Mouse (Mus musculus): Measurements from ENCODE around the gene Hdgfl1. TPM values are rescaled to one million over a fixed set of nuclear protein-coding genes. Genes with fewer than 3 reads are reported as not detected.

The Hdgfl1 gene
- not detected in 2 replicates for polyA plus RNA-seq (2015; fragmentation: Nextera tagmentation; extraction: Ambion mirVana)

DNA sequence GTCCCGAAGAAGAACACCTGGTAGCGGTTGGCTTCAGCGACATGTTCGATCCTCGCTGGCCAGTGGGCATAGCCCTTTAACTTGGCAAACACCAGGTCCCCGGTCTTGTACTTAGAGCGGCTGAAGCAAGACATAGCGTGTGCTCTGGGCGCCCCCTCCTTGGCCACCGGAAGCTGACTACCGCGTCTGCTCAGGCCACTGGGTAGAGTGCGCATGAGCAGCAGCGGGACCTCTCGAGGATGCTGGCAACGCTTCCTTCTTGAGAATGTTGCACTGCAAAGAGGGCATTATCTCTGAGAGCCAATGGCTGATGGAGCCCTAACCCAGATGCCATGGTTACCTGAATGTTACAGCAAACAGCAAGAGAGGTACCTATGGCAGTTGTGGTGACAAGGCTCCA, at the start of gene Hdgfl1:
Gene Hdgfl1 (minus strand): TSS at position 211 of the 400 bp plus-strand sequence.
- no peak within 1 kb of the TSS for H3K9ac ChIP-seq
- no peaks in the 10 kb centered on the region for H3K9me3 ChIP-seq
- 95% methylated on average over 16 of the region's 16 CpGs for WGBS
- no peaks in the 10 kb centered on the region for H3K4me1 ChIP-seq (replicated peaks)
- H3K27me3 ChIP-seq (replicated peaks) = no peaks in the 10 kb centered on the region
- H3K36me3 ChIP-seq = no peaks in the 10 kb centered on the region
- ATAC-seq = no peak
- H3K4me3 ChIP-seq (replicated peaks) = no peak within 1 kb of the TSS
- no peak within 1 kb of the TSS for H3K4me2 ChIP-seq (replicated peaks)
- H3K27ac ChIP-seq = no peak within 1 kb of the TSS

DNA sequence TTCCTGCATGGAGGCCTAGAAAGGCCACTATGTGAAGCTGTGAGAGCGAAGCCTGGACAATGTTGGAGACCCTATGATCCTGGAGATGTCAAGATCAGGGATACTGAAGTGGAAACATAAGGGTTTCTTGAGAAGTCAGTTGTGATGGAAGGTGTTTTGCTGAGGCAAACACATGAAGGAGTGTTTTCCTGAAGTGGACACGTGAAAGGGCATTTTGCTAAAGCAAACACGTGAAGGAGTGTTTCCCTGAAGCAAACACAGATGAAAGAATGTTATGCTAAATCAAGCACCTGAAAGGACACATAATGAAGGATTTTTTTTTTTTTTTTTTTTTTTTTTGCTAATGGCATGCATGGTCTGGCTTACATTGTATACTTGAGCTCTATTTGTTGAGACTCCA, 25.5 kb upstream of the Hdgfl1 start:
- 71% methylated on average over 3 of the region's 3 CpGs for WGBS
- ATAC-seq = no peak
- no peak overlapping the region for H3K9ac ChIP-seq

DNA sequence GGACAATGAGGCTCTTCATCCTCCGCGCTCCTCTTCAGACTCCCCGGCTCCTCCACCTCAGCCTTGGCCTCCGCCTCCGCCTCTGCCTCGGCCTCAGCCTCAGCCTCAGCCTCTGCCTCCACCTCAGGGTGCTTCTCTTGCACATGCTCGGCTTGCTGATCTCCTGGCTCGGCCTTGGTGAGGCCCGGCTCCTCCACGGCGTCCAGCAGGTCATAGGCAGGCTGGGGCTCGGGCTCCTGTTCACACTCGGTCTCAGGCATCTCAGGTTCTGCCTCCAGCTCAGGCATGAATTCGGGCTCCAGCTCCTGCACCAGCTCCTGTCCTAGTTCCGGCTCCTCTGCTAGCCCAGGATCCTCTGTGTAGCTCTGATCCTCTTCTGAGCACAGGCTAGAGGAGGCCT, 541 bp downstream of the Hdgfl1 start:
- Histone ChIP-seq H3K9ac (no peak overlapping the region), H3K4me1 (replicated peaks) (no peaks in the 10 kb centered on the region), H3K36me3 (no peaks in the 10 kb centered on the region), H3K4me2 (replicated peaks) (no peak overlapping the region), H3K27me3 (replicated peaks) (no peaks in the 10 kb centered on the region), H3K4me3 (replicated peaks) (no peak overlapping the region), H3K9me3 (no peaks in the 10 kb centered on the region), H3K27ac (no peak overlapping the region)
- 95% methylated on average over 15 of the region's 15 CpGs for WGBS
- no peak for ATAC-seq

More for the DNA sequence above, 25.5 kb upstream of the Hdgfl1 start:
- Histone ChIP-seq H3K4me2 (replicated peaks) (no peak overlapping the region), H3K36me3 (no peaks in the 10 kb centered on the region), H3K4me3 (replicated peaks) (no peak overlapping the region), H3K4me1 (replicated peaks) (no peaks in the 10 kb centered on the region), H3K27ac (no peak overlapping the region), H3K9me3 (no peaks in the 10 kb centered on the region), H3K27me3 (replicated peaks) (no peaks in the 10 kb centered on the region)

DNA sequence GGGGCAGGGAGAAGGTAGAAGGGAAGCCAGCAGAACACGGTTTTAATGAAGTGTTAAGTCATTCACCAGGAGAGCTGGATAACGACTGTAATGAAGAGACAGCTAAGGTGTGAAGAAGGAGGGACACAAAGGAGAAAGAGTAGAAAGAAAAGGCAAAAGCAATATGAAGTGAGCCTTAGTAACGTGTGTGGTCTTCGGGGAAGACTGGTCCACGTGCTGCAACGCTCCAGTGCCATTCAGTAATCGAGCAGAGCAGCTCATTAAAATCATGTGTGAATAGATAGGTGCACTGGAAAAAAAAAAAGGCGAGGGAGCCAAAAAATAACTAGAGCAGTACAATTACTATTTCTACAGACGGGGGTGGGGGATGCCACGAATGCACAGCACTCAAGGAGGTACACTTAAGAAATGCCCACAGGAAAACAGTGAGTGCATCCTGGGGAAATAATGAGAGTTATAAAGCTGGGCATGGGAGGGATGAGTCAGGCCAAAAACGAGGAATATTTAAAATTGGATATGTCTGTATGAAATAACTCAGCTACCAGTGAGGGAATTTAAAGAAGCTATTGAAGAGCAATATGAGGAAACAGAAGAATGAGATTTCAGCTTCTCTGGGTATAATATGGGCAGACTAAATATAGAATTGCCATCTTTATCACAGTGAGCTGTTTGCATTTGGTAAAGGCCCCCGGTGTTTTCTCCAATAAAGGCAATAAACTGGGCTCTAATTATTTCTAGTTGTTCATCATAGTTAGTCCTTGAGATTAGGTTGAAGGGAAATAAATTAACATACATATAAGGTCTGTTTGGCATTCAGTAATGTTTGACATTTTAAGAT, 7.8 kb downstream of the Hdgfl1 start:
- Histone ChIP-seq H3K4me3 (replicated peaks) (no peak overlapping the region), H3K4me1 (replicated peaks) (no peaks in the 10 kb centered on the region), H3K27me3 (replicated peaks) (no peaks in the 10 kb centered on the region), H3K9me3 (no peaks in the 10 kb centered on the region), H3K36me3 (no peaks in the 10 kb centered on the region), H3K4me2 (replicated peaks) (no peak overlapping the region), H3K9ac (no peak overlapping the region), H3K27ac (no peak overlapping the region)
- WGBS = 74% methylated on average over 12 of the region's 12 CpGs
- ATAC-seq = no peak

DNA sequence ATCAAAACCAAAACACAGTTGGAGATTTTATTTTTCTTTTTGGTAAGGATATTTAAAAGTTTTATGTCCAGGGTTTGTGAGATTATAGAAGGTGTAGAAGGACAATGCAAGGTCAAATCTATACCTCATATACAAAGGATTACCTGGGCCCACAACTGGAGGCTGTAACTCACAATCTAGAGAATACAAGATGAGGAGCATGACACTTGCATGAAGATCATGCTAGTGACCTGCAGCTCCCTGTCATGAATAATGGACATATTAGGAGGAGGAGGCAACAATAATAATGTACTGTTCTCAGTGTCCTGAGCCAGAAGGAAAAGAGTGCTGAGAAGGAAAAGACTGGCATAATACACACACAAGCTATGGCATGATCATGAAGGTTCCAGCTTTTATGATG, 17.1 kb downstream of the Hdgfl1 start:
- no peak overlapping the region for H3K4me3 ChIP-seq (replicated peaks)
- no peaks in the 10 kb centered on the region for H3K9me3 ChIP-seq
- H3K9ac ChIP-seq = no peak overlapping the region
- H3K27me3 ChIP-seq (replicated peaks) = no peaks in the 10 kb centered on the region
- no peak overlapping the region for H3K4me2 ChIP-seq (replicated peaks)
- H3K36me3 ChIP-seq = no peaks in the 10 kb centered on the region
- no peaks in the 10 kb centered on the region for H3K4me1 ChIP-seq (replicated peaks)
- no peak overlapping the region for H3K27ac ChIP-seq
- no peak for ATAC-seq

DNA sequence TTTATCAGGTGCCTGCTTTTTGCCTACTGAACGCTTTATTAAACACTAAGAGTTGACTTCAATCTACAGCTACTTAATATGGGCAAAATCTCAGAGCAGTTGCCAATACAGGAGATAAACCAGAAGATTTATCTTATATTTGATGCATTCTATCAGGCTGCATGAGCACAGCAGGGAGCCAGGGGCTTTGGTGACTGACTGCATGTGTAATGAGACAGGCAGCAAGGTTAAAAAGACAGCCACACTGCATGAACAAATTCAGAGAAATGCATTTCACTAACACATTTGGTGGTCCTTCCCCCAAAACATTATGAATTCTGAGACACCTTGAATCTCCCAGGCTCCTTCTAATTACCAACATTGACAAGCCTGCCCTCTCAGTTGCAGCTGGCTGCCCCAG, 17.6 kb downstream of the Hdgfl1 start:
- Histone ChIP-seq H3K9ac (no peak overlapping the region), H3K27ac (no peak overlapping the region), H3K4me3 (replicated peaks) (no peak overlapping the region), H3K9me3 (no peaks in the 10 kb centered on the region), H3K4me2 (replicated peaks) (no peak overlapping the region), H3K27me3 (replicated peaks) (no peaks in the 10 kb centered on the region), H3K4me1 (replicated peaks) (no peaks in the 10 kb centered on the region), H3K36me3 (no peaks in the 10 kb centered on the region)
- WGBS = 89% methylated on average over 1 of the region's 1 CpGs
- ATAC-seq = no peak

DNA sequence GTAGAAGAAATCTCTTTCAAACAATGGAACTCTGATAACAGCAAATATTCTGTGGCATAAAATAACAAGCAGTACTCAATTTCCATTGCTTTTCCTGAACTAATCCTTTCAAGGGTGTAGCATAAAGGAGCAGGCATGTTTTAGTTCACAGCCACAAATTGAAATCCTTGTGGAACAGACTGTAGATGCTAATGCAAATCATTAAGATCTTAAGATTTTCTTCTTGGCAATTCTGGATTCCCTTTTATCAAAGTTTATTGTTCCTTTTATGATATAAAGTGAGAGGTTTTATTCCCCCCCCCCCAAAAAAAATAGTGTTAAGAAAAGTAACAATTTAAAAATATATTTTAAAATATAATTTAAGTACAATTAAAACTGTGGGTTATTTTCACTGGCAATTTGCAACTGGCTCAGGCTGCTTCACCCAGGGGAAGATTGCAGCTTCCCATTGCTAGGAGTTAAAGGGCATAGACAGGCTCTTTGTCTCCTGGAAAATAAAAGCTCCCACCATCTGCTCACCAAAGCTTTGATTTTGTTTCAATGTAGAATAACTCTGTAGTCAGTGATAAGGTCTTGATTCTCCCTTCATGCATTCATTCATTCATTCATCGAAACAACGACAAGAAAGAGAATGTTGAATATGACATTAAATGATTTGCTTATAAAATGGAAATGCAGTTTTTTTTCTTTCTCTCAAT, 24.1 kb downstream of the Hdgfl1 start:
- WGBS = 92% methylated on average over 2 of the region's 2 CpGs
- no peak overlapping the region for H3K4me3 ChIP-seq (replicated peaks)
- no peaks in the 10 kb centered on the region for H3K9me3 ChIP-seq
- H3K27me3 ChIP-seq (replicated peaks) = no peaks in the 10 kb centered on the region
- no peak overlapping the region for H3K4me2 ChIP-seq (replicated peaks)
- no peaks in the 10 kb centered on the region for H3K4me1 ChIP-seq (replicated peaks)
- no peak overlapping the region for H3K27ac ChIP-seq
- H3K9ac ChIP-seq = no peak overlapping the region
- ATAC-seq = no peak
- no peaks in the 10 kb centered on the region for H3K36me3 ChIP-seq

DNA sequence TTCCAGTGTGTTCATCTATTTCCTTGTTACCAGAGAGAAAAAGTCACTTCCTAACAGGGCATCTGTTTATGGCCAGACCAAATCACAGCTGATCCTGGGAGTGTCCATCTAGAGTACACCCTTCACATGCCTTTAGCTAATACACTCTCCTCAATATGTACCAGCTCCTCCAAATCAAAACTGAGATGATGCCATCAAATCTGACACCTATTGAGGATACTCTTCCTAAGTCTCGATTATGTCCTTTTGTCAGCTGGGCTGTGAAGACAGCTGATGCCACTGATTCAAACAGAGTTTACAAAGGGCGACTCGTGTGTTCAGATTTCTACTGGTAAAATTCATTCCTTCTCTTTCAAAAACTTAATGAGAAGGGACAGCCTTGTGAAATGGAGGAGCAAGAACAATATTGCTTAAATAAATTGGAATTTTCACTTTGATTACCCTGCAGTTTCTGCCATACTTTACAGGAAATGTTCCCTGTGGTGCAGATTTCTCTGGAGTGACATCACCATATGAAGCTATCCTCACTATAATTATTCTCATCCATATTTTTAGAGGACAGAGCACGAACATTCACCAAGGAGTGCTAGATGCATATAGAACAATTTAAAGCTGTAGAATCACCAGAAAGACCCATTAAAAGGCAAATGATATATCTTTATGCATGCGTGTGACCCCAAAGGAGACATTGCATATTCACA, 24.8 kb downstream of the Hdgfl1 start:
- no peak overlapping the region for H3K9ac ChIP-seq
- 84% methylated on average over 5 of the region's 5 CpGs for WGBS
- no peak overlapping the region for H3K27ac ChIP-seq
- no peaks in the 10 kb centered on the region for H3K9me3 ChIP-seq
- no peak overlapping the region for H3K4me2 ChIP-seq (replicated peaks)
- H3K36me3 ChIP-seq = no peaks in the 10 kb centered on the region
- ATAC-seq = no peak
- no peaks in the 10 kb centered on the region for H3K4me1 ChIP-seq (replicated peaks)
- H3K4me3 ChIP-seq (replicated peaks) = no peak overlapping the region
- H3K27me3 ChIP-seq (replicated peaks) = no peaks in the 10 kb centered on the region

DNA sequence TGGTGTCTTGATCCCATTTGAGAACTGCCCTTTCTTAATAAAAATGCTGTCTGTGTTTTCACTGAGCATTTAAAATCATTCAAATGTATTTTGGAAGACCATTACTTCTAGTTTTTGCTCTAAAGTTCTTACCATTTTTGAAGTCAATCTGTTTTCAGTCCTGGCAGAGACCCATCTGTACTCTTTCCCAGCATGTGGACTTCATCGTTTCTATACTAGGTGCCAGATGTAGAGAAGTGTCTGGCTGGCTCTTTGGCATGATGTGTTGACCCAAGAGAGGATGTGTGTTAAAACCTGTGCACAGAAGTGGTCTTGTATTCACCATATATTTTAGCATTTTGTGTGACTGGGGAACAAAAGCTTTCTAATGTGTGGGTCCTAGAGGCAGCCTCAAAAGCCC, 25.9 kb downstream of the Hdgfl1 start:
- Histone ChIP-seq H3K27ac (no peak overlapping the region), H3K27me3 (replicated peaks) (no peaks in the 10 kb centered on the region), H3K9me3 (no peaks in the 10 kb centered on the region), H3K4me1 (replicated peaks) (no peaks in the 10 kb centered on the region), H3K9ac (no peak overlapping the region), H3K4me2 (replicated peaks) (no peak overlapping the region), H3K4me3 (replicated peaks) (no peak overlapping the region), H3K36me3 (no peaks in the 10 kb centered on the region)
- WGBS = 51% methylated on average over 1 of the region's 1 CpGs
- no peak for ATAC-seq

DNA sequence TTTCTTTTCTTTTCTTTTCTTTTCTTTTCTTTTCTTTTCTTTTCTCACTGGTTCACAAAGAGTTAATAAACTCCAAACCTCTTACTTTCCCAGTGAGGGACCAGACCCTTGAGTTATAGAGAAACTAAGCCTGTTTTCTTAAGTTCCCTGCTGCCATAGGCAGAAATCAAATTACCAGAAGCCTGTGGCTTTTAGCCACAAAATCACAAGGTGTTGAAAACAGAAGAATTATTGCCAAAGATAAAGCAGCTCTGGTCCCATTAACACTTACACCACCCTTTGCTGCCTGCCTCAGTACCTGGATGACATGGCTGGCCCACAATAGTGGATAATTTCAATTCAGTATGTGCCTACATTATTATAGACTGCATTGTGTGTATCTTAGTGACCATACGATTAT, 35.0 kb downstream of the Hdgfl1 start:
- no peak overlapping the region for H3K9ac ChIP-seq
- H3K4me3 ChIP-seq (replicated peaks) = no peak overlapping the region
- no peak overlapping the region for H3K4me2 ChIP-seq (replicated peaks)
- no peaks in the 10 kb centered on the region for H3K9me3 ChIP-seq
- no peaks in the 10 kb centered on the region for H3K27me3 ChIP-seq (replicated peaks)
- 88% methylated on average over 1 of the region's 1 CpGs for WGBS
- H3K36me3 ChIP-seq = no peaks in the 10 kb centered on the region
- no peak for ATAC-seq
- no peaks in the 10 kb centered on the region for H3K4me1 ChIP-seq (replicated peaks)
- H3K27ac ChIP-seq = no peak overlapping the region

DNA sequence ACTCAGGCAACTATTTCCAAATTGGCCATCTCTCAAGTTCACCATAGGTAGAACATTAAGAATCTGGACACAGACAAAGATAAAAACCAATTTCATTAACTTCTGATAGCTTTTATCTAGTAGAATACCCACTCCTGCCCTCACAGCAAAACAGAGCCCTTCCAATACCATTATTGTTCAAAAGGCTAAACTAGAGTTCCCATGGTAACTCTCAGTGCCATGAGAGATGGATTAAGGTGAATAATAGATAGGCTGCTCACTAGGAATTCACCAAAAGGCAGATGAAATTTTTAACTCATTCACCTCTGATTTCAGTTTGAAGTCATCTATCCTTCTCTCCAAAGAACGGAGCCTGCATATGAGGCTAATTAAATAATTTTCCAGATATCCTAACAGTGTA, 45.7 kb downstream of the Hdgfl1 start:
- Histone ChIP-seq H3K27me3 (replicated peaks) (no peaks in the 10 kb centered on the region), H3K4me3 (replicated peaks) (no peak overlapping the region), H3K27ac (no peak overlapping the region), H3K9me3 (no peaks in the 10 kb centered on the region), H3K4me2 (replicated peaks) (no peak overlapping the region), H3K4me1 (replicated peaks) (no peaks in the 10 kb centered on the region), H3K9ac (no peak overlapping the region), H3K36me3 (no peaks in the 10 kb centered on the region)
- no peak for ATAC-seq
- 93% methylated on average over 1 of the region's 1 CpGs for WGBS

DNA sequence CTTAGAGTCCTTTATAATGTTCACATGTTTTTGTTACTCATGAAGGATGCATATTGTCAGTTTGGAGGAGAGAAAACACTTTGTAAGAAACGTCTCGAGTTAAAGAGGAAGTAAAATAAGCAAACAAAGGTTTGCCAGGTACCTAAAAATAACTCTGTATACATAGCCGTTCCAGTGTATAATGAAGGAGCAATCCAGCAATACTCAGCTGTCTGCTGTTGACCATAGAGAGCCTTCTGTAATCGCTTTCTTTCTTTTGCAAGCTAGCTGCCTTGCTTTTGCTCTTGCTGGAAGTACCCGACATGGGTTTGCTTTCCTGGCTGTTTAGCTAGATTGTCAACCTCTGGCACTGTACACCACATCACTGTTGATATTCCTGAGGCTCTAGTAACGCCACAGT, 48.6 kb downstream of the Hdgfl1 start:
- no peaks in the 10 kb centered on the region for H3K27me3 ChIP-seq (replicated peaks)
- H3K4me1 ChIP-seq (replicated peaks) = no peaks in the 10 kb centered on the region
- H3K27ac ChIP-seq = no peak overlapping the region
- no peaks in the 10 kb centered on the region for H3K9me3 ChIP-seq
- no peak overlapping the region for H3K9ac ChIP-seq
- no peak overlapping the region for H3K4me3 ChIP-seq (replicated peaks)
- WGBS = 15% methylated on average over 6 of the region's 6 CpGs
- H3K36me3 ChIP-seq = no peaks in the 10 kb centered on the region
- peak; percentile 77 for ATAC-seq
- H3K4me2 ChIP-seq (replicated peaks) = no peak overlapping the region
